Mouse (Mus musculus) neural tube, embryonic 11.5 days (tissue): Measurements from ENCODE around the gene Scaf11. TPM values are rescaled to one million over a fixed set of nuclear protein-coding genes. Genes with fewer than 3 reads are reported as not detected.
"Not testable (repeated sequence)": the region's sequence is repeated elsewhere in the genome, so short reads cannot be mapped to it uniquely, and the experiment has no call there.

Source experiments
- ATAC-seq: fragments of 200-750 bp; cut with Nextera tagmentation; 2 replicates; pipeline ENCODE4 v1.8.0; 2017; ENCODE audit warnings: moderate number of reproducible peaks, mild to moderate bottlenecking, moderate TSS enrichment, moderate library complexity; ENCODE audit not compliant: insufficient read depth, low FRiP score, low TSS enrichment
- DNase-seq: peaks from one replicate; pipeline ENCODE4 v3.0.0-alpha.2; 2015; ENCODE audit warnings: low spot score
- H3K27ac ChIP-seq: fragments of 300-500 bp; sonication (generic); 2 replicates; pipeline ENCODE4 v1.5.1; 2014; ENCODE audit warnings: low read depth, mild to moderate bottlenecking, low read length
- H3K27me3 ChIP-seq: fragments of 300-500 bp; sonication (generic); 2 replicates; pipeline ENCODE4 v1.6.1; 2014; ENCODE audit warnings: mild to moderate bottlenecking, low read length, mixed read lengths; ENCODE audit not compliant: control insufficient read depth, insufficient read depth
- H3K36me3 ChIP-seq: fragments of 300-500 bp; sonication (generic); 2 replicates; pipeline ENCODE4 v1.6.1; 2014; ENCODE audit warnings: mild to moderate bottlenecking, low read length, moderate library complexity, mixed read lengths; ENCODE audit not compliant: control insufficient read depth, insufficient read depth
- H3K4me1 ChIP-seq: fragments of 300-500 bp; sonication (generic); 2 replicates; pipeline ENCODE4 v1.6.1; 2014; ENCODE audit warnings: low read length, mixed read lengths; ENCODE audit not compliant: control insufficient read depth, insufficient read depth
- H3K4me2 ChIP-seq: fragments of 300-500 bp; sonication (generic); 2 replicates; pipeline ENCODE4 v1.6.1; 2014; ENCODE audit warnings: low read depth, mild to moderate bottlenecking, moderate library complexity
- H3K4me3 ChIP-seq: fragments of 300-500 bp; sonication (generic); 2 replicates; pipeline ENCODE4 v1.5.1; 2014; ENCODE audit warnings: low read depth, low read length
- H3K9ac ChIP-seq: fragments of 300-500 bp; sonication (generic); 2 replicates; pipeline ENCODE4 v1.6.1; 2014; ENCODE audit warnings: mild to moderate bottlenecking, low read length
- H3K9me3 ChIP-seq: fragments of 300-500 bp; sonication (generic); 2 replicates; pipeline ENCODE4 v1.6.1; 2016; ENCODE audit warnings: low read length; ENCODE audit not compliant: control insufficient read depth
- WGBS: fragments of 180-500 bp; shearing (Covaris S2); extraction: QIAGEN DNeasy Blood & Tissue Kit; methylation state at CpG from one replicate; pipeline ENCODE4 v1.1.7; 2014; 5-methylcytosine and 5-hydroxymethylcytosine counted together
- polyA plus RNA-seq: library from polyadenylated mRNA; unstranded; fragments of >200 nt; fragmentation: Nextera tagmentation; extraction: Ambion mirVana; gene quantifications from 2 replicates; pipeline ENCODE4 v1.2.1, GENCODE M21; 2014

The Scaf11 gene
- polyA plus RNA-seq, 1 experiment from 2014 or later = 96.8 TPM

DNA sequence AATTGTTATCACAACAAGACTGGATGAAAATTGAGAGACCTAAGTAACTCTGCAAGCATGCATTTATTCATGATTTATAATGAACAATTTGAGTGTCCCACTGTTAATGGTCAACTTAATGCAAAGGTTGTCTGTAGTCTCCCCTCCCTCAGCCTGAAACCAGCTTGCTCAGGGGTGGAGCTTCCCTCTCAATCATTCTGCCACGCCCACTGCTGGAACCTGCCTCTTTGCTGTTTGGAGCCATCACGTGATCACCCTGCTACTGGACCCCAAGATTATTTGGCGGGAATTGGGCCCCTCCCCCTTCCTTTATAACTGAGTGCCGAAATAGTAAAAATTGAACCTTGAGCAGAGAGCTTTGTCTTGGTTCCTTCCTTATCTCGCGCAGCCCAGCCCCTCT is 19.2 kb downstream of the Scaf11 start:
- DNase-seq, H3K27ac ChIP-seq, H3K9me3 ChIP-seq, H3K9ac ChIP-seq, H3K4me1 ChIP-seq, ATAC-seq, H3K27me3 ChIP-seq, H3K4me3 ChIP-seq, H3K36me3 ChIP-seq, H3K4me2 ChIP-seq: not testable (repeated sequence)
- 84% methylated on average over 5 of the region's 6 CpGs for WGBS

GRCm38 (mm10) chr15:96434202-96434601 is 26.4 kb downstream of the Scaf11 start:
- Histone ChIP-seq H3K9ac (no peak overlapping the region), H3K27ac (no peak overlapping the region), H3K4me2 (no peak overlapping the region), H3K27me3 (no peaks in the 10 kb centered on the region), H3K9me3 (no peaks in the 10 kb centered on the region), H3K4me1 (no peaks in the 10 kb centered on the region), H3K4me3 (no peak overlapping the region), H3K36me3 (peaks cover 10% of the 10 kb centered on the region; the same call in 1 of the 2 replicates)
- WGBS = 94% methylated on average over 1 of the region's 1 CpGs
- ATAC-seq = no peak
- no peak for DNase-seq

DNA sequence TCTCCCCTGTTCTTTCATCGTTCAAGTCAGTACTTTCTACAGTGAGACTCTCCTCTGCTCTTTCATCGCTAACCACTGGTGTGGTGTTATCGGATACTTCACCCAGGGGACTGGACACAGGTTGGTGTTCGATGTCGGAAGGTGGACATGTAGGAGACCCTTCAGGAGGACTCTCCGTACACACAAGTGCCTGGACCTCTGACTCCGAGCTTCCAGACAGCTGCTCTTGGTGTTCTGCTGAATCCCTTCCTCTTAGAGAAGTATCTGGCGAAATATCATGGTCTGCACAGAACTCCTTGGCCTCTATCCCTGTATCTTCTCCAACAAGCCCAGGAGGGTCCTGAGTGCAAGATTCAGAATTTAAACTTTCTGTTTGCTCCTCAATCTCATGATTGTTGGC is 40.7 kb downstream of the Scaf11 start:
- WGBS = 96% methylated on average over 8 of the region's 8 CpGs
- DNase-seq = no peak
- Histone ChIP-seq H3K9me3 (no peaks in the 10 kb centered on the region), H3K36me3 (peaks cover 13% of the 10 kb centered on the region), H3K27ac (no peak overlapping the region), H3K4me3 (no peak overlapping the region), H3K9ac (no peak overlapping the region), H3K4me2 (no peak overlapping the region), H3K4me1 (no peaks in the 10 kb centered on the region), H3K27me3 (no peaks in the 10 kb centered on the region)
- no peak for ATAC-seq

GRCm38 (mm10) chr15:96418161-96418560 is 42.5 kb downstream of the Scaf11 start:
- H3K27me3 ChIP-seq = no peaks in the 10 kb centered on the region
- 93% methylated on average over 12 of the region's 12 CpGs for WGBS
- H3K9me3 ChIP-seq = no peaks in the 10 kb centered on the region
- no peak overlapping the region for H3K4me3 ChIP-seq
- peaks cover 13% of the 10 kb centered on the region for H3K36me3 ChIP-seq
- no peak for DNase-seq
- no peak overlapping the region for H3K4me2 ChIP-seq
- no peak overlapping the region for H3K27ac ChIP-seq
- no peaks in the 10 kb centered on the region for H3K4me1 ChIP-seq
- no peak for ATAC-seq
- H3K9ac ChIP-seq = no peak overlapping the region

DNA sequence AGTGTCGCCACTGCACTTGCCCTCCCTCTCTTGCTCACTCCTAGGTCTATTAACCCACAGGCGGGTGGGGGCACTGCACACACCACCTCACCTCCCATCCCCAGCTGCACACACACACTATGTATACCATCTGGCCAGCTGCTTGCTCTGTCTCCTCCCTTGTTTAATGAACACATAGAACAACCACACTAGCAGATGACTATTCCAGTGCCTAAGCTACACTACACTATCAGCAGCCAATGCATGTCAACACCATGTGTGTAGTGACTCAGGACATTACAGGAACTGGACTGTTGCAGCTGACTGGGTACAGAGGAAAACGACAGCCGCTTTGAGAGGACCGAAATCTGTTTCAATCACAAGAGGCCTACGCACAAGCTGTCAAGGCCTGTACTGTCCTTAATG is 51.9 kb downstream of the Scaf11 start:
- H3K4me2 ChIP-seq = no peak overlapping the region
- 90% methylated on average over 6 of the region's 6 CpGs for WGBS
- no peaks in the 10 kb centered on the region; the same call in 1 of the 2 replicates for H3K36me3 ChIP-seq
- no peak overlapping the region for H3K4me3 ChIP-seq
- no peak for DNase-seq
- no peak overlapping the region for H3K27ac ChIP-seq
- H3K27me3 ChIP-seq = no peaks in the 10 kb centered on the region
- H3K9ac ChIP-seq = no peak overlapping the region
- no peak for ATAC-seq
- no peaks in the 10 kb centered on the region for H3K4me1 ChIP-seq
- no peaks in the 10 kb centered on the region for H3K9me3 ChIP-seq

DNA sequence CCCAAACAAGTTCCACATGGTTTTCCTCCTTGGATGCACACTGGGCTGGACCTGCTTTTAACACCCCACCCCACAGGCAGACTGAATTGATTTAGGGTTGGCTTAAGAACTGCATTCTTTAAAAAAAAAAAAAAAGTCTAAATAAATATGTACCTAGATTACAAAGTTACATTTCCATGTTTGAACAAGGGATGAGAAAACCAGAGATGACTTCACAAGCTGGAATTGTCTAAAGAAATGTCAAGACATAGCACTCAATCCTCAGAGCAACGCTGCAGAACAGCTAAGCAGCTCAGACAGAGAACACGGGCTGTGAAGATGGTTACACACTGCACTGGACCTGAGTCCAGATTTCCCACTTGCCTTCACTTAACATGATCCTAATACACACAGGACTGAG is 53.5 kb downstream of the Scaf11 start:
- H3K9me3 ChIP-seq = no peaks in the 10 kb centered on the region
- H3K27me3 ChIP-seq = no peaks in the 10 kb centered on the region
- no peak overlapping the region for H3K9ac ChIP-seq
- no peak overlapping the region for H3K27ac ChIP-seq
- DNase-seq (no peak), ATAC-seq (no peak)
- WGBS = 94% methylated on average over 2 of the region's 2 CpGs
- H3K4me2 ChIP-seq = no peak overlapping the region
- no peaks in the 10 kb centered on the region for H3K4me1 ChIP-seq
- no peaks in the 10 kb centered on the region; the same call in 1 of the 2 replicates for H3K36me3 ChIP-seq
- no peak overlapping the region for H3K4me3 ChIP-seq

DNA sequence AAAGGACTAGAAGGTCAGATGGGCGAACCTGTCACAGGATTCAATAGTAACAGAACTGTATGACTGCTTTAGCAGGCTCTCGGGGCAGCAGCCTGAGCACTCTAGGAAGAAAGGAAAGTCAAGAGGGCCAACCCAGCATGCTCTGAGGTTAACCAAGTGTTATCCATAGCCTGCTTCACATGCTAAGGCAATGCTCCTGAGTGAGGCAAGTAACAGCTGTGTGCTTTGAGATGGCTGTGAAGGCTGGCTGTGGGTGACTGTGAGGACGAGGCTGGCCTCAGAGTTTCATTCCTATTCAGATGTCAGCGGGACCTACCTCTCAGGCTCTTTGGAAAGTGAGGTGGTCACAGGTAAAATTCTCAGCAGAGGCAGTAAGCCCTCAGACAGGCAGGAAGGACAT is 54.4 kb downstream of the Scaf11 start:
- ATAC-seq = no peak
- 85% methylated on average over 4 of the region's 4 CpGs for WGBS
- Histone ChIP-seq H3K36me3 (no peaks in the 10 kb centered on the region), H3K27me3 (no peaks in the 10 kb centered on the region), H3K4me2 (no peak overlapping the region), H3K9ac (no peak overlapping the region), H3K9me3 (no peaks in the 10 kb centered on the region), H3K4me1 (no peaks in the 10 kb centered on the region), H3K27ac (no peak overlapping the region), H3K4me3 (no peak overlapping the region)
- DNase-seq = no peak

GRCm38 (mm10) chr15:96405548-96405947 is 55.1 kb downstream of the Scaf11 start:
- no peaks in the 10 kb centered on the region for H3K4me1 ChIP-seq
- no peaks in the 10 kb centered on the region for H3K9me3 ChIP-seq
- no peak overlapping the region for H3K4me3 ChIP-seq
- DNase-seq = no peak
- H3K36me3 ChIP-seq = no peaks in the 10 kb centered on the region
- no peaks in the 10 kb centered on the region for H3K27me3 ChIP-seq
- no peak for ATAC-seq
- 86% methylated on average over 5 of the region's 5 CpGs for WGBS
- H3K27ac ChIP-seq = no peak overlapping the region
- H3K4me2 ChIP-seq = no peak overlapping the region
- H3K9ac ChIP-seq = no peak overlapping the region

GRCm38 (mm10) chr15:96398333-96398732 is 62.3 kb downstream of the Scaf11 start:
- no peak for DNase-seq
- Histone ChIP-seq H3K9ac (no peak overlapping the region), H3K27me3 (no peaks in the 10 kb centered on the region), H3K4me3 (no peak overlapping the region), H3K9me3 (no peaks in the 10 kb centered on the region), H3K4me2 (no peak overlapping the region), H3K4me1 (no peaks in the 10 kb centered on the region), H3K27ac (no peak overlapping the region), H3K36me3 (peaks cover 10% of the 10 kb centered on the region)
- 94% methylated on average over 10 of the region's 10 CpGs for WGBS
- no peak for ATAC-seq
